Mouse (Mus musculus) embryonic facial prominence, embryonic 15.5 days (tissue): Measurements from ENCODE around the gene Nudt7. TPM values are rescaled to one million over a fixed set of nuclear protein-coding genes. Genes with fewer than 3 reads are reported as not detected.

Experiments used
- ATAC-seq: fragments of 200-750 bp; cut with Nextera tagmentation; 2 replicates; pipeline ENCODE4 v1.8.0; 2017; ENCODE audit warnings: low read depth, moderate TSS enrichment; ENCODE audit not compliant: insufficient number of reproducible peaks, low FRiP score, low TSS enrichment
- H3K27ac ChIP-seq: fragments of 300-500 bp; sonication (generic); replicated peaks from 2 replicates; pipeline ENCODE4 v1.5.1; 2015; ENCODE audit warnings: mild to moderate bottlenecking, inconsistent platforms
- H3K27me3 ChIP-seq: fragments of 300-500 bp; sonication (generic); 2 replicates; pipeline ENCODE4 v1.6.1; 2015; ENCODE audit warnings: inconsistent platforms
- H3K36me3 ChIP-seq: fragments of 300-500 bp; sonication (generic); 2 replicates; pipeline ENCODE4 v1.6.1; 2015; ENCODE audit warnings: mild to moderate bottlenecking, inconsistent platforms
- H3K4me1 ChIP-seq: fragments of 300-500 bp; sonication (generic); 2 replicates; pipeline ENCODE4 v1.6.1; 2015; ENCODE audit warnings: inconsistent platforms
- H3K4me2 ChIP-seq: fragments of 300-500 bp; sonication (generic); replicated peaks from 2 replicates; pipeline ENCODE4 v1.6.1; 2015; ENCODE audit warnings: mild to moderate bottlenecking, inconsistent platforms
- H3K4me3 ChIP-seq: fragments of 300-500 bp; sonication (generic); replicated peaks from 2 replicates; pipeline ENCODE4 v1.5.1; 2015; ENCODE audit warnings: mild to moderate bottlenecking, inconsistent platforms
- H3K9ac ChIP-seq: fragments of 300-500 bp; sonication (generic); 2 replicates; pipeline ENCODE4 v1.6.1; 2015; ENCODE audit warnings: inconsistent platforms
- H3K9me3 ChIP-seq: fragments of 300-500 bp; sonication (generic); replicated peaks from 2 replicates; pipeline ENCODE4 v1.6.1; 2016; ENCODE audit warnings: inconsistent platforms
- WGBS: fragments of 180-500 bp; shearing (Covaris S2); methylation state at CpG from one replicate; pipeline ENCODE4 v1.1.7; 2015; 5-methylcytosine and 5-hydroxymethylcytosine counted together
- polyA plus RNA-seq: library from polyadenylated mRNA; unstranded; fragments of >200 nt; fragmentation: Nextera tagmentation; extraction: Ambion mirVana; gene quantifications from 2 replicates; pipeline ENCODE4 v1.2.1, GENCODE M21; 2015

Nudt7 gene
- polyA plus RNA-seq, 1 experiment from 2014 or later: 13.8 TPM

GRCm38 (mm10) chr8:114117439-114117838 is 15.9 kb upstream of the Nudt7 start:
- Histone ChIP-seq H3K36me3 (no peaks in the 10 kb centered on the region), H3K9me3 (no peaks in the 10 kb centered on the region), H3K9ac (no peak overlapping the region), H3K4me1 (no peaks in the 10 kb centered on the region), H3K4me3 (no peak overlapping the region), H3K4me2 (no peak overlapping the region), H3K27me3 (no peaks in the 10 kb centered on the region), H3K27ac (no peak overlapping the region)
- no peak for ATAC-seq

DNA sequence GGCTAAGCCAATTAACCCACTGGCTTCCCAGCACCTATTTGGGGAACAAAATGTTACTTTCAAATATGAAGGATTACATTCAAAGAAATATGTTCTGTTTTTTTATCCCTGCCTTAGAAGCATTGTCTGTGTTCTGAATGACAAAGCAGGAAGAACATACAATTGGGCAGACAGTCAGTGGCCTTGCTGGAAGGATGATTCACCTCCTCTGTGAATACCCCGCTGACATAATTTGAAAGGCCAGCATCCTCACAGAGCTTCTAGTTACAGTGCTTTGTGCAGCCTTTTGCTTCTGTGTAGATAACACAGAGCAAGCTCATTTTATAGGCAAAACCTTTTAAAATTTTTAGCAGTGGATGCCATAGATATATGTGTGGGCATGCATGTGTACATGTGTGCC is 11.6 kb upstream of the Nudt7 start:
- H3K27ac ChIP-seq: no peak overlapping the region
- H3K9ac ChIP-seq: no peak overlapping the region
- WGBS: 72% methylated on average over 1 of the region's 1 CpGs
- H3K27me3 ChIP-seq: no peaks in the 10 kb centered on the region
- no peak overlapping the region for H3K4me2 ChIP-seq
- ATAC-seq: no peak
- no peaks in the 10 kb centered on the region for H3K9me3 ChIP-seq
- H3K36me3 ChIP-seq: no peaks in the 10 kb centered on the region
- H3K4me3 ChIP-seq: no peak overlapping the region
- no peaks in the 10 kb centered on the region for H3K4me1 ChIP-seq

GRCm38 (mm10) chr8:114123611-114124010 is 9.7 kb upstream of the Nudt7 start:
- Histone ChIP-seq H3K9ac (no peak overlapping the region), H3K9me3 (no peaks in the 10 kb centered on the region), H3K4me3 (no peak overlapping the region), H3K4me1 (no peaks in the 10 kb centered on the region), H3K36me3 (no peaks in the 10 kb centered on the region), H3K27ac (no peak overlapping the region), H3K27me3 (no peaks in the 10 kb centered on the region), H3K4me2 (no peak overlapping the region)
- no peak for ATAC-seq
- 50% methylated on average over 3 of the region's 3 CpGs for WGBS

GRCm38 (mm10) chr8:114124084-114124750 is 9.1 kb upstream of the Nudt7 start:
- H3K9ac ChIP-seq: no peak overlapping the region
- WGBS: 62% methylated on average over 4 of the region's 4 CpGs
- H3K4me2 ChIP-seq: no peak overlapping the region
- no peaks in the 10 kb centered on the region for H3K27me3 ChIP-seq
- no peak overlapping the region for H3K27ac ChIP-seq
- no peaks in the 10 kb centered on the region for H3K36me3 ChIP-seq
- H3K4me1 ChIP-seq: no peaks in the 10 kb centered on the region
- no peak for ATAC-seq
- no peak overlapping the region for H3K4me3 ChIP-seq
- H3K9me3 ChIP-seq: no peaks in the 10 kb centered on the region

DNA sequence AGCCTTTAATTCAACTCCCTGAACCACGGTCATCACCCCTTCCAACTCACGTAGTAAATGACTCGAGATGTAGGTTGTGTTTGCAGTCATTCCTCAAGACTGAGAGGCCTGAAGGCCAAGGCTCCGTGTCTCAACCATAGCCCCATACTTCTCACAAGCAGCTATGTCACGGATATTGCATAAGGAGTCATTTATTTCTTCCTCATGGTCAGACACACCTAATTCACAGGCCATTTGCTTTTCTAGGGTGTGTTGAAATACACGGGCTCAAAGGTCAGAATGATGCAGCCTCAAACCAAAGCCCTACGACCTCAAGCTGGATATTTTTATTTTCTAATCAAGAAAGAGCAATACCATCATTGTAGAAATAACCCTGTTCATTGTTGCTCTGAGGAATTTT is 2.5 kb upstream of the Nudt7 start:
- peaks cover 10% of the 10 kb centered on the region; the same call in 1 of the 2 replicates for H3K4me1 ChIP-seq
- no peak for ATAC-seq
- no peaks in the 10 kb centered on the region for H3K27me3 ChIP-seq
- H3K4me3 ChIP-seq: no peak overlapping the region
- 86% methylated on average over 7 of the region's 7 CpGs for WGBS
- H3K36me3 ChIP-seq: no peaks in the 10 kb centered on the region
- no peak overlapping the region for H3K27ac ChIP-seq
- no peaks in the 10 kb centered on the region for H3K9me3 ChIP-seq
- no peak overlapping the region for H3K9ac ChIP-seq
- H3K4me2 ChIP-seq: no peak overlapping the region

- Histone ChIP-seq H3K9ac (no peak overlapping the region), H3K36me3 (no peaks in the 10 kb centered on the region), H3K9me3 (no peaks in the 10 kb centered on the region), H3K4me2 (no peak overlapping the region), H3K4me3 (no peak overlapping the region), H3K27ac (no peak overlapping the region), H3K4me1 (peaks cover 10% of the 10 kb centered on the region; the same call in 1 of the 2 replicates), H3K27me3 (no peaks in the 10 kb centered on the region)
- no peak for ATAC-seq
- WGBS: 81% methylated on average over 4 of the region's 4 CpGs
Measured at GRCm38 (mm10) chr8:114131421-114131820, 1.9 kb upstream of the Nudt7 start.

DNA sequence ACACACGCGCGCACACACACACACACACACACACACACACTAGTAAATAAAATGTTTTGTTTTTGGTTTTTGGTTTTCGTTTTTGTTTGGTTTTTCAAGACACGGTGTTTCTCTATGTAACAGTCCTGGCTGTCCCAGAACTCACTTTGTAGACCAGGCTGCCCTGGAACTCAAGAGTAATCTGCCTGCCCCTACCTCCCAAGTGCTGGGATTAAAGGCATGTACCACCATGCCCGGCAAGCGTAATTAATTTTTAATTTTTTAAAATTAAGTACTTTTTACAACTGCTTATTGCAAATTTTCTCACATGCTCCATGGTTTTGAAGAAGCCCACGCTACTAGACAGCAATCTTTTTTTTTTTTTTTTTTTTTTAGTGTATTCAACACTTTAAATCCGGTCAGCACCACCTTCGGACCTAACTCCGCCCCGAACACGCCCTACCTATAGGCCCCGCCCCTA is 277 bp upstream of the Nudt7 start:
- H3K9ac ChIP-seq: no peak overlapping the region
- H3K27me3 ChIP-seq: no peaks in the 10 kb centered on the region
- H3K27ac ChIP-seq: no peak overlapping the region
- H3K4me2 ChIP-seq: peak overlapping the region; percentile 82
- H3K4me3 ChIP-seq: peak overlapping the region; percentile 67
- 0 out of 2 replicates have a peak, but pooled peaks have one; percentile 13 for ATAC-seq
- peaks cover 10% of the 10 kb centered on the region; the same call in 1 of the 2 replicates for H3K4me1 ChIP-seq
- H3K9me3 ChIP-seq: no peaks in the 10 kb centered on the region
- no peaks in the 10 kb centered on the region for H3K36me3 ChIP-seq
- WGBS: 30% methylated on average over 14 of the region's 14 CpGs

DNA sequence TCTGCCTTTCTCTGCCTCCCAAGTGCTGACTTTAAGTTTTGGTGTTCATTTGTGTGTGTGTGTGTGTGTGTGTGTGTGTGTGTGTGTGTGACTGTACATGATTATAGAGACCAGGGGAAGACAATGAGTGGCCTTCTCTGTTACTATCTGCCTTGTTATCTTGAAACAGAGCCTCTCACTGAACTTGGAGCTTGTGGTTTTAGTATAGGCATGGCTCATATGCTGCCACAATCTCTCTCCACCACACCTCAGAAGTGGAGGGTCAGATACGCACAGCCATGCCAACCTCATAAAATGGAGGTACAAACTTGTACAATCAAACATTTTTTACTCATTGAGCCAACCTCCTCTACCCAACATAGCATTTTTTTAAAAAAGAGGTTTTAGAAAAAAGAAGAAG is 3.4 kb downstream of the Nudt7 start:
- no peaks in the 10 kb centered on the region for H3K9me3 ChIP-seq
- no peak overlapping the region for H3K4me3 ChIP-seq
- no peak overlapping the region for H3K9ac ChIP-seq
- no peak for ATAC-seq
- H3K27me3 ChIP-seq: no peaks in the 10 kb centered on the region
- WGBS: 82% methylated on average over 1 of the region's 1 CpGs
- peaks cover 10% of the 10 kb centered on the region; the same call in 1 of the 2 replicates for H3K4me1 ChIP-seq
- H3K27ac ChIP-seq: no peak overlapping the region
- no peak overlapping the region for H3K4me2 ChIP-seq
- no peaks in the 10 kb centered on the region for H3K36me3 ChIP-seq

- 61% methylated on average over 5 of the region's 5 CpGs for WGBS
- no peak overlapping the region for H3K9ac ChIP-seq
- ATAC-seq: no peak
Measured at GRCm38 (mm10) chr8:114137181-114137580, 3.8 kb downstream of the Nudt7 start.

DNA sequence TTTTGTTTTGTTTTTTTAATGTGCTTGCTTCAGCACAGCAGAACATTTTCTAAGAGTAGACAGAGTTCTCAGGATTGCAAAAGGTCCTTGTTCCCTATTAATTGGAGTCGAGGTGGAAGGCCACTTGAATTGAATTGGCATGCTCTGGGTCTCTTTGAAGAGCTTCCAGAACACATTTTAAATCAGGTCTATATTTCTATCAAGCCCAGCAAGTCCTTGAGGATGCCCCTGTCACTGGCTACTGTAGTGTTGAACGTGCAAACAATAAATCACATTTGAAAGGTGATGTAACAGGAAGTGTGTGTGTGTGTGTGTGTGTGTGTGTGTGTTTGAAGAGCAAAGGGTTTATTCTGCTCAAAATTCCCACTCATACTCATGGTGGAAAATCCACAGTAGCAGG is 7.1 kb downstream of the Nudt7 start:
- no peaks in the 10 kb centered on the region for H3K27me3 ChIP-seq
- 76% methylated on average over 2 of the region's 2 CpGs for WGBS
- no peak overlapping the region for H3K9ac ChIP-seq
- H3K9me3 ChIP-seq: no peaks in the 10 kb centered on the region
- ATAC-seq: no peak
- H3K4me3 ChIP-seq: no peak overlapping the region
- H3K4me2 ChIP-seq: no peak overlapping the region
- no peak overlapping the region for H3K27ac ChIP-seq
- no peaks in the 10 kb centered on the region for H3K4me1 ChIP-seq
- H3K36me3 ChIP-seq: no peaks in the 10 kb centered on the region

More at GRCm38 (mm10) chr8:114137181-114137580, 3.8 kb downstream of the Nudt7 start:
- Histone ChIP-seq H3K36me3 (no peaks in the 10 kb centered on the region), H3K4me2 (no peak overlapping the region), H3K27me3 (no peaks in the 10 kb centered on the region), H3K4me3 (no peak overlapping the region), H3K27ac (no peak overlapping the region), H3K4me1 (peaks cover 10% of the 10 kb centered on the region; the same call in 1 of the 2 replicates), H3K9me3 (no peaks in the 10 kb centered on the region)

DNA sequence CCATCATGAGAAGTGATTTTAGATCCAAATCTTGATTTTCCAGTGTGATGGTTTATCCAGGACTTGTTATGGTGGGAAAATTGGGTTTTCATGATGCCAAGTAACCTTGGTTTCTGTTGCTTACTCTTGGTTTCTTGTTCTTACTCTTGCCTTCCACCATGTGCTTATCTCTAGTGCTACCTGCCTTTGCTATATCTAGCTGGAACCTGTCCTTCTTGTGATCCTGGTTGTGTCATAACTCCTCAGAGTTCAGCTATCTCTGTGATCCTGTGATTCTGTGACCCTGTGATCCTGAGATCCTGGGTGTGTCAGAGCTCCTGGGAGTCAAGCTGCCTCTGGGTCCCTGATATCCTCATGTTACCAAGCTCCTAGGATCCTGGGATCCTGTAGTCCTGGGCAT is 8.8 kb downstream of the Nudt7 start:
- H3K27ac ChIP-seq: no peak overlapping the region
- no peak for ATAC-seq

More for the DNA sequence above, 8.8 kb downstream of the Nudt7 start:
- Histone ChIP-seq H3K4me3 (no peak overlapping the region), H3K27me3 (no peaks in the 10 kb centered on the region), H3K9me3 (no peaks in the 10 kb centered on the region), H3K4me2 (no peak overlapping the region), H3K36me3 (no peaks in the 10 kb centered on the region), H3K9ac (no peak overlapping the region), H3K4me1 (no peaks in the 10 kb centered on the region)
